Mouse (Mus musculus) lung, postnatal 4 days (tissue): ENCODE measurements around the gene Adarb1.

Experiments
- DNase-seq, 2 experiments: peaks; one replicate each; pipeline ENCODE4 v3.0.0; 2021

The Adarb1 gene

DNA sequence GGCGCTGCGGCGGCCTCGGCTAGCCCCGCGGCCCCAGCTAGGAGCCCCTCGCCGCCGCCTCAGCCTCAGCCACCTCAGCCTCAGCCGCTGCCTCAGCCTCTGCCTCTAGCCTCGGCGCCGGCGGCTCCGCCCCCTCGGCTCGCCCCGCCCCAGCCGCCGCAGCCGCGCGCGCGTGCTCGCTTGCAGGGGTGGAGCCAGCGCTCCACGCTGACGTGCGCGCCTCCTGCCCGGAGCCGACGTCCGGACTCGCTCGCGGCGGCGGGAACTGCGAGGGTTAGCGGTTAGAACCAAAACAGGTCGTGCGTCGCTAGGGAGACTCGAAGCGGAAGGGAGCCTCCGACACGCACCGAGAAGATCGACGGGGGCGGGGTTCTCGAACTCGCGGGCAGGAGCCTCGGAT, at the start of gene Adarb1:
Gene Adarb1, minus strand, starts transcription at position 133 of the 400 bp plus-strand sequence.
- peak; percentile 92 to 95 for DNase-seq

DNA sequence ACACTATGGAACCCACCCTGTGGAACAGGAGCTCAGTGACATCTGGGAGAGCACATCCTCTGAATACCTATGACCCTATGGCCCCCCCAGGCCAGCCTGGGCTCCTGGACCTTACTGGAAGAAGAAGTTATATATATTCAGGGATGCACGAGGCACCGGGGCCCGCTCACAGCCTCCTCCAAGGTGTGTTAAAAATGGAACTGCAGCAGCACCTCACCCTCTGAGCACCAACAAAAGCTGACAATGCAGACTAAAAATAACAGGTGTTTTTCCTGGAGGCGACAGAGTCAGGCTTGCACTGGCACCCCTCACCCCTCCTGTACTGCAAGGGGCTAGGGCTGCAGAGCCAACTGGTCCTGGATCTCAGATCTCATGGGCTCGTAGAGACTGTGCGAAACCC, 49.3 kb upstream of the Adarb1 start:
- DNase-seq: no peak

DNA sequence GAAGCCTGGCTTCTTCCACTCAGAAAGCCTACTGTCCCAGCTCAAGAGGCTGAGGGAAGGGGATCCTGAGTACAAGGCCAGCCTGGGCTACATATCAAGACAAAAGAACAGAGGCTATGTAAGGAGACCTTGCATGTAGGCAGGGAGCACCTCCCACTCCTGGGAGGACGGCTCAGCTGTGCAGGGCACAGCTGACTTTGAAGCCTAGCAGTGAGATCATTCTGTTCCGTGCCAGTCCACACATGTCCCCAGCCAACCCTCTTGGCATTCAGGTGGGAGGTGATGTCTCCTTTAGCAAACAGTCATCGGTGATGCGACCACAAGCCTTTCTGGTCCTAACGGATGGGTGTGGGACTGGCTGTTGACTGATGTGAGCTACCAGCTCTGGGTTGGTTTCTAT, 47.8 kb upstream of the Adarb1 start:
- no peak for DNase-seq

DNA sequence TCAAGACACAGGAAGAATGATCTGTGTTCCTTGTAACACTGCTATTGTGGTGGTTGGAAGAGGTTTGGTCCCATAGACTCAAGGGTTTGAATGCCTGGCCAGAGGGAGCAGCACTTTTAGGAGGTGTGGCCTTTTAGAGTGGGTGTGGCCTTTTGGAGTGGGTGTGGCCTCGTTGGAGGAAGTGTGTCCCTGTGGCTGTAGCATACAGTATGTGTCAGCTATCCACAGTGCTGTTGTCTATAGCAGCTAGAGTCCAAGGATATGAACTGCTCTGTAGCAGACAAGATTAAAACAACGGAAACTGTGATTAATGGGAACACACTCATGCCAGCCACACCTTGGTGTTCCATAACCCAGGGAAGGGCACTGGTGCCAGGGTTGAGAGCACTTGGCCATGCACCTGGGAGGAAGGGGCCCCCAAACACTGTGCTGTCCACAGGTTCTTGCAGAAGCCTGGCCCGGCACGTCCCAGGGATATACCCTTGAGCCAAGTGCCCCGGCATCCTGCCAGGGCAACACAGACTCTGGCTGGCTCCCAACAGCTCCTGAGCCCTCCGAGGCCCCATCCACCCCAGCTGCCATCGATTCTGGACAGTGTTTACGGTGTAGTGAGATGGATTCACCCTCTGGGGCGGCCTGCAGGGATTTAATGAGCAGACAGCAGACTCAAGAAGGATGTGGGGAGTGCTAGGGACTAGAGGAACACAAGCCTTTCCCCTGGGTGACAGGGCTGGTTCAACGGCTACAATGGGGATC, 46.3 kb upstream of the Adarb1 start:
- DNase-seq: peak; percentile 88 to 94

DNA sequence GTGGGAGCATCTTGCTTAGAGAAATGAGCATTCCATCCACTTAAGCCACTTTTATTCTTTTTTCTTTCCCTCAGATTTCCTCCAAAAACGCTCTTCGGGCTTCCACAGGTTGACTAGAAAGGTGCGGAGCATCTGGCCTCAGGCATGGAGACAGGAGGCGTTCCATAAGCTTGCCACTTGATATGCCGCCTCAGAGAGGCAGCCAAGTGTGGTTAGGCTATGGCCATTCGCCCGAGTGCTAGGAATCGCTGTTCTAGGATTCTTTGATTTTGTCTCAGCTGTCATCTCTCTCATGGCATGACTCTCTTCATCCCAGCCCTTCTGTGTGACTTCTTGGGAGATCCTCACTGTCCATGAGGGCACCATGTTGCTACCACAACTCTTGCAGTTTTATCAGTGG, 43.1 kb upstream of the Adarb1 start:
- DNase-seq: peak in 1 of 2 experiments; percentile 9

DNA sequence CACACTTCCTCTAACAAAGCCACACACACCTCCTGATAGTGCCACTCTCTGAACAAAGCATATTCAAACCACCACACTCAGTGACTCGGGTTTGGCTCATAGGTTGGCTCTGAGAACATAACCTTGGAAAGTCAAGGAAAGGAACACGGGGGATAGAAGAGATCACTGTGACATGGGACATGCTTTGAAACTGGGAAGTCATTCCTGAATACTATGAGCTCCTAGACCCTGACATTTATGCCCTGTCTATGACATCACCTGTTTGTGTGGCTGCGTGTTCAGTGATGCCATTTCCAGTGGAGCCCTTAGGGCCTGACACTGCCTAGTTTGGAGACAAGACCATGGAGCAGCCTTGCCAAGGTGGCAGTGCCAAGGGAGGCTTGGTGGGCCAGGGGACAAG, 39.6 kb upstream of the Adarb1 start:
- DNase-seq: no peak

DNA sequence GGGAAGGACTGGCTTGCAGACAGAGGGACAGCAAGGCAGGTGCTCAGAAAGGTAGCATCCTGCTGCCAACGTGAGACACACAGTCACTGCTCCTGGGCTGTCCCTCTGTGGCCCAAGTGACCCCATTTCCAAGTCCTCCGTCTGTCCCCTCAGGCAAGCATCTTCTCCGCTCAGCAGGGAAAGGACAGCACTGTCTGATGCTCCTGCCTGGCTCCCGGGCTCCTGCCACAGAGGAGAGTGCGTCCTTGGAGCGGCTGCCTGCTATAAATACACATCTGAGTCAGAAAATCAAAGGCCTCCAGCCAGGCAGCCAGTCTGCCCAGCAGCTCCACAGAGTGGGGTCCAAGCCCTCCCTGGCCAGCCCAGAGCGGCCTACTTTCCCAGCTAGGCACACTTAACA, 38.4 kb upstream of the Adarb1 start:
- DNase-seq: peak in 1 of 2 experiments; percentile 39

DNA sequence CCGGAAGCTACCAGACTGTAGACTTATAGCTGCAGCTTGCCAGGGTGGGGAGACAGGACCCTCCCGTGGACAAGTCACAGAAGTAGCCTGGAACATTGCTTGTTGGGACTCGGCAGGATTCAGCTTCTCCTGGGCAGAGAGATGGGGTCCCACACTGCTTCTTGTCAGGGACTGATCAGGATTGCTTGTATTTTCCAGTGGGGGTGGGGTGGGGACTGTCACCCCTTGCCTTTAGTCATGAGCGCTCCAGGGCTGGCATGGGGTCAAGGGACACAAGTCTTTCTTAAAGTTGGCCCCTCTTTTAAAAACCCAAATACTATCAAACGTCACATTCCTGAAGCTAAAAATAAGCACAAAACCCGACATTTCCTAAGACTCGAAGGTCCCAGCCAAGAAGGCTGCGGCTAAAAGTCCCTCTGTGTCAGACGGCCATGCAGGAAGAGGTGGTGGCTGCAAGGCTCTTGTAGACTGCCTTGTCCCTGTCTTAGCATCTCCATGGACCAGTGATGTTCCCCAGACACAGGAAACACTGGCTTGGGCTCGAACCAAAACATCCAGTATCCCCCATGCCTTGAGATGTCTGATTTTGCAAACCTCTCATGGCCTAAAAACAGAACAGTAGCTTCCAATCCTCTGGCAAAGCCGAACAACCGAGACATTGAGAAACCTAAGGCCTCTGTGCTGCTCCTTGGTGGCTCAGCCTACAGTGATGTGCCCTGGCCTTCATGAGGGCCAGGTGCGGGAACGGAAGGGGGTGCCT, 37.4 kb upstream of the Adarb1 start:
- peak; percentile 29 to 72 for DNase-seq

DNA sequence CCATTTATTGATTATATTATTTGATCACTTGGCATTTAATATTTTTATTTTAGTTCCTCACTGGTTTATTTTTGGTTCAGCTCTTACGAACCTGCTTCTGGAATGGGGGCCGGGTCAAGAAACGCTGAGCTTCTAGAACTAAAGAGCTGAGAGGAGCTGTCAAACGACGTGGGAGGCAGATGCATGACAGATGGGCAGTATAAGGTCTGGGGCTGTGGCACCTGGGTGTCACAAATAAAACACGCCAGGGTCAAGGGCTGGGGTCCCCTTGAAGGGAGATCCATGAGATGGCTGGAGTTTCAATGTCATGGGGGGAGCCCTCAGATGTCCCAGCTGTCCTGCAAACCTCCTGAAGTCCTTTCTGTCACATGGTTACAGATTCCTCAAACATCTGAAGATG, 36.7 kb upstream of the Adarb1 start:
- DNase-seq: peak in 1 of 2 experiments; percentile 61

DNA sequence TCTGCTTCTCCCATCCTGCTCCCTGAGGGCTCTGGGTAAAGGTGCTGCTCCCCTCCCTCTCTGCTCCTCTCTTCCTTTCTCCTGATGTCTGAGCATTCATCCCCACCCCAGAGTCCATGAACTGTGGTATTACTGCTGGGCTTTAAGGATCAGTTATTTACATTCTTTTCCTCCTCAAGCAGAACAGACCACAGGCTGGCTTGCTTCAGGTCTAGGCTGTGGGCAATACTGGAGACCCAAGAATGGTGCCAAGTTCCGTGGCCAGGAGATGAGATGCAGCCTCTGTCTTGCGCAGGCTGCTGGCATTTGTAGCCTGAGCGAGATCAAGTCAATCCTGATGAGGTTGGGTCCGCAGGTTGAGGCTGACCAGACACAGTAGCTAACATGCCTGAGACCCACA, 33.8 kb upstream of the Adarb1 start:
- DNase-seq: peak in 1 of 2 experiments; percentile 22

DNA sequence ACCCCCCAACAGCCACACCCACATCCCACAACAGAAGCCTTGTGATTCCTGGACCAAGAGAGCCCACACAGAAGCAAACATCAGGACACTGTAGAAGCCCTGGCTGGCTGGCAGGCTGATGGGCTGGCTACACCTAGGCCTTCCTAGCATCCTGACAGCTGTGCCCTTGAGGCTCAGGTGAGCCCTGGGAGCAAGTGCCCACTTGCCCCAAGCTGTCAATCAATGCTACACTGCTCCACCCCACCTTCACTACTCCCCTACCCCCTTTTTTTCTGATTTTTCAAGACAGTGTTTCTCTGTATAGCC, 32.0 kb upstream of the Adarb1 start:
- peak in 1 of 2 experiments; percentile 27 for DNase-seq

DNA sequence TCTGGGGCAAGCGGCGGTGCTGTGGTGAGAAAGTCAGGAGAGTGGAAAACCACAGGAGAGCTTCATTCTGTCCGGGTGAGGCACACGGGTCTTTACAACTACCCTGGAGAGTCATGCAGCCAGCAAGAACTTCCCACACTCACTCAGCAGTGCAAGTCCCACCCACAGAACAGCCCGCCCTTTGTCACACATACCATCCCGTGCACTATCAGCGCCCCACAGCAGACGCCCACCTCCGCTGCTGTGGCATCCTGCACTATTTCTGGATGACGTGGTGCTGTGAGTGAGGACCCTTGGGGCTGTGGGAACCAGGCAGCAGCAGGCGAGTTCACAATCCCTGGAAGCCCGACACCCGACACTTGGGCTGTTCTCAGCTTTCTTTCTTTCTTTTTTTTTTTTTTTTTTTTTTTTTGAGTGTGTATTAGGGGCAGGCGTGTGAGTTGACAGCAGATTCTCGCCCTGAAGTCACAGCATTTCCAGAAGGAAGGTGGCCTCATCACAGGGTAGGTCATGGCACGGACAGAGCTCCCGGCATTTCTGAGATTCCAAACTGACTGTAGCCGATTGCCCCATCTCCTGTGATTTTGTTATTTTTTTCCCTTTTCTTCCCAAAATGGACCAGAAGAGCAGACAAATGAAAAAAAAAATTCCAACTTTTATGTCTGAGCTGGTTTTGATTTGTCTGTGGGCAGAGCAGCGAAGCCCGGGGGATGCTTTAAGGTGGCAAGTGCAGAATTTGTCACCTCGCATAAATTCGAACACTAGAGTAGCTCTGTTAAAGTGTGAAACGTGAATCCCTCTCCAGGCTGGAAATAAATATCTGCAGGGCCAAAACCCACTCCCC, 31.5 kb upstream of the Adarb1 start:
- DNase-seq: peak in 1 of 2 experiments; percentile 55

DNA sequence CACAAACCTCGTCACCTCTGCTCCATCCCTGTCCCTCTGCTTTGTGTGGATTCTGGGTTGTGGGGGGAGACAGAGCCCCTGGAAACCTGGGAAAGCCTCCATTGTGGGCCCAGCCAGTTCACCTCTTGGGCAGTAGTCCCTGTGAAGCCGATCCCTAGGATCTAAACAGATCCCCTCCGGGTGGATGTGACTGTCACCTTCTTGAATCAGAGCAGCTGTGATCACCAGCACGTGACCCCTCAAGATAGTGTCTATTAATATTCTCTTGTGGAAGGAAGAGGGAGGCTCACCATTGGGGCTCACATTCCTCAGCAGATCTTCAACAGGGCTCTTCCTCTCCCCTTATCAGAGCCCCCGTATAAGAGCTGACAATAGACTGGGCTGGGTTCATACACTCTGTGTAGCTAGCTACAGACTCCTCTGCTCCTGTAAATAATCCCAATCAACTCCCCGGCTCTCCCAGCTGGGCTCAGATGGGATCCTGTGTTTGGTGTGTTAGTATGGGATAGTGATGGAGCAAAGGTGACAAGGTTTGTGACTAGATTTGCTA, 30.7 kb upstream of the Adarb1 start:
- no peak for DNase-seq

DNA sequence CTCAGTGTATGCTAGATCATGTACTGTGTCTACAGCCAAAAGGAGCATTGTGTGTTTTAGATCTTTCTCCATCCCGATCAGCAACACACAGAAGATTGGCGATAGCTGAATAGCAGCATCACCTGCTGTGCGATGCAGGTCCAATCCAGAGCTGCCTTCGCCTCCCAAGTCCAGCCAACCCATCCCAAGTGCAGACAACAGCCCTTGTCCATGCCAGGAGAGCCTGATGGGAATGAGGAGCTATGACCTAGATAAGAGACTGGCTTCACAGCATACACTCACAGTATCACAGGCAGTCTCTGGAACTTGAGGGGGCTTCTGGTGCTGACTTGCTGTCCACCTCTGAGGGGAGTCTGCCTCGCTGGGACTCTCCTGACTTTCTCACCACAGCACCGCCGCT, 30.1 kb upstream of the Adarb1 start:
- DNase-seq: peak in 1 of 2 experiments; percentile 17

DNA sequence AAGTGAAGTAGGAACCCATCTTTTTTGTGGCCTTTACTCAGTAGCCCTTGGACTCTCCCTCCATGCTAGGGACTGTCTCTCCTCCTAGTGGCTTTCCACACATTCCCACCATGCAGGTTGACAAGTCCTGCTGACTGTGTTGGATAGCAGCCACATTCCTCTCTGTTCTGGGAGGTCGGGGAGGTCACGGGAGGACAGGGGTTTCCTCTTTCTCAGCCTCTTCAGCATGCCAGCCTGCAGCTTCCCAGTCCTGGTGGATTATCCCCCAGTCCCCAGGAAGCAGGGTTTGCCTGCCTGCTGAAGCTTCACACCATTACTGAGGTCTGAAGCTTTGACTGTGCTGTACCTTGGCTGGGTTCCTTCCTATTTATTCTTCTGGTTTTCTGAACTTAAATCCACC, 29.7 kb upstream of the Adarb1 start:
- peak in 1 of 2 experiments; percentile 20 for DNase-seq

DNA sequence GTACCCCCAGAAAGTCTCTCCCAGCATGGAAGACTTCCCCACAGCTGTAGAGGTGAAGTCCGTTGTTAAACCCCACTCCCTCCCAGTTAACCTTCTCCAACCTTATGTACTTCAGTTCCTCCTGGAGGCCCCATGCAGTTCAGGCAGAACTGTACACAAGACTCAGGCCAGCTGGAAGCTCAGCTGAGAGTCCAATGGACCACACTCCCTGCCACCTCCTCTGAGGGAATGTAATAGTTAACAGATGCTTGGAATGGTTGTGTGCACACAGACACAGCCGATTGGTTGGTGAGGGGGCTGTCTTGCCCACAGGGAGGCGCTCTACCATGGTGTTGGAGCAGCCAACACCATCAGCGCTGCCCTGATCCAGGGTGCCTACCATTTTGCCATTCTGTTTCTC, 24.2 kb upstream of the Adarb1 start:
- no peak for DNase-seq

DNA sequence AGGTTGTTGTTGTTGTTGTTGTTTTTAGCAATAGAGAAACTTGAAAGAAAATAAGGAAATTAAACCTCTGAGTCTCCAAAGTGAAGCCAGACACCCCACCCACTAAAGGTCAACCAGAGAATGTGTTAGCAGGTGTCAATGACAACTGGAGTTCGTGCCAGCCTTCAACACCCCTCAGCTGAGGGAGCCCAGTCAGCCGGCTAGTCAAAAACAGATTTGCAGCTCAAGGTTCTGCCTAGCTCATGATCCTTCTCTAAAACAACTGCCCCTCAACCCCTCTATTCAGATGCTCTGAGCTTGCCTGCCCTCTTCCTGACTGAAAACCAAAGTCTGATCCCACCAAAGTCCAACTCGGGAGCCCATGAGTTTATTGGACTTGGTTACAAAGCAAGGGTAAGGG, 23.7 kb upstream of the Adarb1 start:
- DNase-seq: no peak

DNA sequence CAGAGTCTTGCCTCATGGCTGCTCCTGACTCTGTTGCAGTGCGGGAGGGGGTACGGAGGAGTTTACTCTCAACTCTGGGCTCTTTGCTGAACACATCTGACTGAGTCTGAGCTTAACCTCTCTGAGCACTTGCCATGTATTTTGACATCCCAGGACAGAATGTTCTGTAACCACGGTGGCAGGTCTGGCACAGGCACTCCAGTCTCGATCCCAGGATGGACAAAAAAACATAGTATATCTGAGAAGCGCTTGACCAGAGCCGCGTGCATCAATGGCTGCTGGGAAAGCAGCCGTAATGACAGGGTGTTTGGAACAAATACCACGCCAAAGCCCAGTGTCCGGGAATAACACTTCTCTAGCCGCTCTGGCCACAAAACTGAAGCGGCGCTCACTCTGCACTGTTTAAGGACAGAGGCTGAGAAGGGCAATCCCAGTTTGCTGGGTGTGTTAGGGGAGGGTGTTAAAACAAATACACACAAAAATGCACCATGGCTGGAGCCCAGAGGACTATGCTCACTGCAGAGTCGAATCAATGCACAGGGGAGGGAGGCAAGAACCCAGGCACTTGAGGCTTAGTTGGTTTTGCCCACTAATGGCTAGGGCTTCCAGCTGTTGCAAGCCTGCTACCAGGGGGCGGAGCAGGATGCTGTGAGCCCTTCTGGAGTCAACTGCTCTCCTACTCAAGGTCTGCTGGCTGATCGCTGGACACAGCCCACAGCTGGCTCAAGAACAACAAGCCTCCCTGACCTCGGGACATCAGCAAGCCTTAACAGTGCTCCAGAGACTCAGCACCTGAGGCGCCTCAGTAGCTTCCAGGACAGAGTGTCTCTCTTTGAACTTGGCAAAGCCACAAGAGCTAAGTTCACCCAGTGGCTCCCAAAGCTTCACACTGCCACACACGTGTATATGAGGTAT, 23.0 kb upstream of the Adarb1 start:
- peak; percentile 35 to 72 for DNase-seq

DNA sequence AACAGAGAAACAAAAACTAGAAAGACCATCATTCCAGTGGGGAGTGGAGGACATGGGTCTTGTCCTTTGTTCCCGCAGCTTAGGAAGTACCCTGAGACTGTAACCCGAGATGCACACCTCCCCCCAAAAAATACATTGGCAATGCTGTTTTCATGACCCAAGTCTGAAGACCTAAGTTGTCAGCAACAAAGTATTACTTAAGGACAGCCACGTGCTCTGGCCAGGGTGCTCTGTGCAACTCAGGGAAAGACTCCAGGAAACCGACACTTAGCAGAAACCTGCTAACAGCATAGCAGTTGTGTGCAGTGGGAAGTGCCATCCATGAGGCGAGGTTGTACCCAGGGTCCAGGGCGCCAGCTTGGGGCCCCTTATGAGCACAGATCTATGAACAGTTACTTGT, 22.2 kb upstream of the Adarb1 start:
- DNase-seq: no peak

DNA sequence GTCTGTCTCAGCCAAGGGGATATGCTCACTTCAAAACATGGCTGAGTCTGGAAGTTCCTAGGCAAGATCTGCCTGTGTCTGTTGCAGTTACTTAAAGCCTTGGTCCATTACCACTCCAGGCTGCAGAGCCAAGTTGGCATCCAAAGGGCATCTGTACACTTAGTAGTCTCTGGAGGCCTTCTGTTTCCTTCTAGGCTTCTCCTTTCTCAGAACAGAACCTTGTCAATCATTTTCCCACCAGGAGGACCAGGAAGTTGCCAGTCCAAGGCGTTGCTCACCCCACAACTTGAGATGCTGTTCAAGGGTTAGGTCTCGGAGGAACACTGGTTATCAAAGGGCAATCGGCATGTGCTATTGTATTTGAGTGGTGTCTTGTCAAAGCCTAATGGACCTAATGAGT, 21.0 kb upstream of the Adarb1 start:
- DNase-seq: no peak

DNA sequence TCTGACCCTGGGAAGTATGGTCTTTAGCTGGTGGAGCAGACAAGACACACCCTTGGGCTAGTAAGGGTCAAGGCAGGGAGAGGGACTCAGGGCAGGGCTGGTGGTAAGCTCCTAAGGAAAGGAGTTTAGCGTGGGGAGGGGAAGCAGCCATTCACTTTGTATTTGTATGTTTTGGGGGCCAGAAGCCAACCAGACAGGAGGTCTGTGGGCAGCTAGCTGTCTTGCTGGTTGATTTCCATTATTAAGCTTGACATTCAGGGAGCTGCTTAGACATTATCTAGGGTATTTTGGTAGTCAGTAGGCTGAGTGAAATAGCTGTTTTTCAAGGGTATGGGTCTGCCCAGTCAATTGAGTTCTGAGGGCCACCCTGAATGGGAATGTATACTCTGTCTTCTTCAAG, 20.0 kb upstream of the Adarb1 start:
- DNase-seq: no peak

DNA sequence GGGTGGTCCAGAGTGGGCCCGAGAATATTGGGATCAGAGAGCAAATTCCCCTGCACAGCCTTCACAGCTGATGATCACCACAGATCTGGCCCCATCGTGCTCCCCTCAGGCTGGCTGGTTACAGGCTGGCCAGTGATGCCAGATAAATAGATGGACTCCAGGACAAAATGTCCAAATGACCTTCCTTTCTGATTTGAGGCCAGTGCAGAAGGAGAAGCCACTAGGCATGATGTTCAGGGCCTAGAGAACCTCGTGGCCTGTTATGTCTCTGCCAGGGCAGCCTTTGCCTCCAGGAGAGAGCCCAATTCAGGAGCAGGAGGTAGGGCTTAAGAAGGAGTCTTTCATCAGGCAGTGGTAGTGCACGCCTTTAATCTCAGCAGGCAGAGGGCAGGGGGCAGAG, 17.3 kb upstream of the Adarb1 start:
- no peak for DNase-seq
